Mouse (Mus musculus) gastrocnemius, postnatal 4 days (tissue): ENCODE results near the gene Wdr19. TPM values are rescaled to one million over a fixed set of nuclear protein-coding genes. Genes with fewer than 3 reads are reported as not detected.
A peak's percentile ranks its signal among the peaks of the same experiment; 100 is the strongest.

ENCODE experiments used
- DNase-seq, 2 experiments: peaks; one replicate each; pipeline ENCODE4 v3.0.0; 2021 to 2022; ENCODE audit warnings: low spot score in 2 of 2, mixed read lengths in 2 of 2
- long read RNA-seq, 2 experiments: library from polyadenylated mRNA; stranded (forward); transcript quantifications; one replicate each; pipeline ENCODE4 v2.0.0; 2021
- total RNA-seq, 2 experiments: library from RNA; stranded (reverse); gene quantifications; 2 replicates each; pipeline ENCODE4 v1.2.3; 2021

The Wdr19 gene
- total RNA-seq, result 1 to 10 TPM; 4.0 to 5.8 TPM
- long read RNA-seq, experiment 1, partial matches to known transcripts, result 0 of 2 reads
- long read RNA-seq, experiment 1, other reads (novel, unspliced or antisense), result 2 of 2 reads
- long read RNA-seq, experiment 2, full-length matches to known transcripts, result 4 of 8 reads
- long read RNA-seq, experiment 2, partial matches to known transcripts, result 2 of 8 reads
- long read RNA-seq, experiment 2, other reads (novel, unspliced or antisense), result 2 of 8 reads

DNA sequence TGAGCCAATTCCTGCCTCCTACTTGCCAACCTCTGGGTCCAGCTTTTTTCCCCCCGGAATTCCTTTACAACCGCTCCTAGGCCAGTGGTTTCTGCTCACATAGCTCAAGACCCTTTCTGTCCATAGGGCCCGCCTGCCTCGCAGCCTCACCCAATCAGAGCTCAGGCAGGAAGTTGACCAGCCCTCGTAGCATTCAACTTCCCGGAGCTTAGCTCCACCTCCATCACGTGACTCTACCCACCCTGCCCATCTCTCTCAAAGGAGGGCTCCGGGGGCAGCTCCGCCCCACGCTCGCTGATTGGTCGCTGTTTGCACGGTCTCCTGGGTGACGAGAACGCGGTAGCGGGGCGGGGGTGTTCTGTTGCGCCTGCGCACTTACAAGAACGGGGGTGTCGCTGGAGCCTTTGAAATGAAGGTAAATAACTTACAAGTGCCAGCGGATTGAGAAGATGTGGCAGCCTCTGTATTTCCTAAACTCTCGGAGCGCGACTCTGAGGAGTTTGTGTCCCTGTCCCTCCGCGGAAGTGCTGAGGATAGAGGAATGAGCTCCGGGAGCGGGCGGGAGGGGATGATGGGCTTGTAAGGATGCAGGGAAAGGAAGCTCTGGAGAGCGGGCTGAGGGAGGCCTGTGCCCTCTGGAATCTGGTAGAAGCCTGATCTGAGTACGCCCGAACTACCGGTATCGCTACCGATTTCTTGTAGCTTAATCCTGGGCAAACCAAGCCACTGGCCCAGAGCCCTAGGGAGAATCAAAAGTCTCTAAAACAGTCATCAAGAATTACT is at the start of gene Wdr19:
TSS of gene Wdr19 (plus strand) at position 351 of the 783 bp plus-strand sequence.
- DNase-seq, result peak; percentile 95 to 98

DNA sequence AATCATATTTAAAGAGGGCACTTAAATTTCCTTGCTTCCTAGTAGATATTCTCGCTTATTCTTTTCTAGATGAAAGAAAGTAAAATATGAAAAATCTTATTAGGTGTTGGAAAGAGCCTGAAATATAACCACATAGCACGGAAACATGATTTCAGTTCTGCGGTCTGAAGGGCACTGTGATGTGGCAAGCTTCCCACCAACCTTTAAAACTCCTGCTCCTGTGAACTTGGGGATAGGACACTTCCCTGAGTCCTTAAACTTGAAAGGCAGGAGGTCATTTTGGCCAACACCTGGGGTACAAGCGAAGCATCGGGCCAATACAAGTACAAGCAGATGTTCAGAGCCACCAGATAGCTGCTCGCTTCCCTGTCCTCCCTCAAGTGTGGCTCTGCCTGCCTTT is 49.8 kb upstream of the Wdr19 start:
- DNase-seq, result no peak

GRCm38 (mm10) chr5:65150376-65150955 is 49.0 kb upstream of the Wdr19 start:
- no peak for DNase-seq

GRCm38 (mm10) chr5:65151276-65151675 is 48.2 kb upstream of the Wdr19 start:
- no peak for DNase-seq

DNA sequence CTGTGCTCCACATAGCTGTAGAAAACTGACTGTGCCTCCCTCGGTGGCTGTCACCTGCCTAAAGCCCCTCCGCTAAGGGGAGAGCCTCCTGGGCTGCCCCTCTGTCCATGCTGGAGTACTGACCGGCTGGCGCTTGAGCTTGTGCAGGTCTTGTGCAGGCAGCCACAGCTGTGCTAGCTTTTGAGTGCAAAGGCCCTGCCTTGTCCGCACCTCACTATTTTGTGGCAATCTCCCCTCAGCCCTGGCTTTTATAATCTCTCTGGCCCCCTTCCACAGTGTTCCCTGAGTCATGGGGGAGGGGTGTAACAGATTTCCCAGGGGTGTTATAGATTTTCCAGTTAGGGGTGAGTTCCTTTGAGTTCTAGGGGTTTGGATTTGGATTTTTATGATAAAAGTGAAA is 47.7 kb upstream of the Wdr19 start:
- no peak for DNase-seq

DNA sequence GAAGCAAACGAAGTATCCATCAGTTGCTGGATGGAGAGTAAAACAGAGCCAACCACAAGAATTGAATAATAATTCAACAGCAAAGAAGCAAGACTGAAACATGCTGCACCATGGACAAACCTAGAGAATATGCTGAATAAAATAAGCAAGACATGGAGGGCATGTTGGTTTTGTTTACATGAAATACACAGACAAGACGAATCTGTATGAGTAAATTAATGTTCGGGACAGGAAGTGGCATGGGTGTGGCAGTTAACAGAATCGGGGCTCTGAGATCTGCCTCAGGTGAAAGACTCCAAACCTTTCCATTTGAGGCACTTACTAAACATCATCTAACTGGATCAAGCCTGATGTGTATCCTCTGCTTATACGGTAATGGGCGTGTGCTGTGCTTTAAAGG is 45.2 kb upstream of the Wdr19 start:
- no peak for DNase-seq

- DNase-seq, result peak in 1 of 2 experiments; percentile 18
These were observed 42.6 kb upstream of the Wdr19 start for GRCm38 (mm10) chr5:65156853-65157252.

GRCm38 (mm10) chr5:65157412-65158381 is 41.8 kb upstream of the Wdr19 start:
- peak in 1 of 2 experiments; percentile 37 for DNase-seq

DNA sequence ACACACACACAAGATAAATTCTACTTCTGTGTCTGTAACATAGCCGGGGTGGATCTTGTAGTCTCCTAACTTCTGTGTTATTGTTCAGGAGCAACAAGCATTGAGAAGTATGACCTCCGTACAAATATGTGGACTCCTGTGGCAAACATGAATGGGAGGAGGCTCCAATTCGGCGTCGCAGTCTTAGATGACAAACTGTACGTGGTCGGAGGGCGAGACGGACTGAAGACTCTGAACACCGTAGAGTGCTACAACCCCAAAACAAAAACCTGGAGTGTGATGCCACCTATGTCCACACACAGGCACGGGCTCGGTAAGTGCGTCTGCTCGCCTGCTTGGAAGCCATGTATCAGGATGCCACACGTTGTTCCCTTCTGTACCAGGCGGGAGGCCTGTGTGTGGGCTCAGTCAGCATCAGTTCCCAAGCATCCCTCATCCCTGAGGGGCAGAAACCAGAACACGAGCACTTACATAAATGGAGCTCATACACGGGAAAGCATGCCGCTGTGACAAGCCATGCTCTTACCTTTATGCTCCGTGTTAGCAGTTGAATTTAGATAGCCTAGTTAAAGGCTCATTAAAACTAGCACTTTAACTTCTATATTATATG is 40.7 kb upstream of the Wdr19 start:
- no peak for DNase-seq

DNA sequence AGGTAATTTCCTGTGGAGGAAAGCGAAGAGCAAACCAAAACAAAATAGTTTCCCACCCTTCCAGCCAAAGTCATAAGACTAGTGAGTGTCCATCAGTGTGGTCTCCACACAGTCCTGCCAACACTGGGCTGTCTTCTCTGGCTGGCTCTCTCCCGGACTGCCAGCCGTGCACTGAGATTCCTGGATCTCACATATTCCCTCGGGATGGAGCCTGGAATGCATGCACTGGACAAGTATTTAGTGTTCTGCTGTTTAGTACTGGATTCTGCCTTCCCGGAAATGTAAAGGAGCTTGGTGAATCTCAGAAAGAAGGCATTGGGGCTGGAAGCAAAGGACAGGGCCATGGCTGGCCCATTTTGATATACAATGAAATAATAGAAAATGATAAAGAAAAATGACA is 36.5 kb upstream of the Wdr19 start:
- peak in 1 of 2 experiments; percentile 43 for DNase-seq

GRCm38 (mm10) chr5:65163489-65164092 is 35.9 kb upstream of the Wdr19 start:
- DNase-seq, result no peak

DNA sequence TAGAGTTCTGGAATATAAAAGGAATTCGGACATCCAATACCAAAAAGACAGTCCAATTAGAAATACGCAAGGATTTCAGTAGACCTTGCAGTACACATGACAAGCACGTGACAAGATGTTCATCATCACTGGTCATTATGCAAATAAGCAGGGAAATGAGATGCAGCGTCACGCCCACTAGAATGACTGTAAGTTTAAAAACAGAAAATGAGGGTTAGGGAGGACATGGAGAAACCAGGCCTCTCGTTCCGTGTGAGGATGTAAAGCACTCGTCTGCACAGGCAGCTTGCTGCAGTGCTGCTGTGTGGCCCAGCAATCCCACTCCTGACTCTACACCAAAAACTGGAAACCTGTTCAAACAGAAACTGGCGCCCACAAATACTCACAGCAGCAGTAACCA is 29.3 kb upstream of the Wdr19 start:
- DNase-seq, result no peak

- DNase-seq, result no peak
These were observed 24.2 kb upstream of the Wdr19 start for GRCm38 (mm10) chr5:65175035-65175917.

DNA sequence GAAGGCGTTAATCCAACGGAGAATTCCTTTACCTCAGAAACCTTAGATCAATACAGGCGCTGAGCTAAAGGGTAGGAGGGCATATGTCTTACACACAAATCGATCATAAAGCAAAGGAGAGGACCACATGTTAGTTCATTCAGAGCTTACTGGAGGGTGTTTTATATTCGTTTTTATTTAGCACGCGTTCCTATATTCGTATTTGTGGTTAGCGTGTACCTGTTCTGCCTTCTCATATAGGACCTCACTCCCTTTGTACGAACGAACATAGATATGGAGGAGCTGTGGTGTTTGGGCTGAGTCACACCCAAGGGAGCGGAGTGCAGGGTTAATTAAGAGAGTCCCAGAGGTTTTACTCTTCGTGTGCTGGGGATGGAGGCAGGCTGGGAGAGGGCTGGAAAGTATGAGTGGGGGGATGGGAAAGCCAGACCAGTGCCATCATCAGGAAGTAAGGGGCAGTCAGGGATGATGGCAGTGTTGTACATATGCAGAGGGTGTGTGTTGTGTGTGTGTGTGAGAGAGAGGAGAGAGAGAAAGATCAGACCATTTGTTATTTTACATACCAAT is 23.5 kb upstream of the Wdr19 start:
- DNase-seq, result no peak

DNA sequence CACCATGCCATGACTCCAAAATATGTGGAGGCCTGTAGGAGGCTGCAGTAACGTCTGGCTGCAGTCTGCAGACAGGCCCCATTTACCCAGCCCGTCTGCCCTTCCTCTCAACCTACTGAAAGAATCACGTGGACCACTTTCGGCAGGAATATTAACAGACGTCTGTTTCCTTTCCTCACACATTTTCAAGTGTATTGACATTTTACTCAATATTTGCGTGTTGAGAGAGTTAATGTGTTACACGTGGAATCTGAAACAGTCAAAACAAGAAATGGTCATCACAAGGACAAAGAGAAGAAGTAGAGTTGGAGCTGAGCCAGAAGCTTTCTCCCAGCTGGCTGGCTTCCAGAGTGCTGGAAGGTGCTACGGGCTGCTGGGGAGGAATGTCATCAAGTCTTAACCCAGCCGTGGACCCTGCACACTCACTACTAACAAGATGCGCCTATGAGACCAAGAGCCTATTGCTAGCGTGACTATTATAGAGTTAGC is 22.4 kb upstream of the Wdr19 start:
- no peak for DNase-seq

- DNase-seq, result no peak
These were observed 21.0 kb upstream of the Wdr19 start for GRCm38 (mm10) chr5:65178477-65178876.

- DNase-seq, result no peak
These were observed 18.2 kb upstream of the Wdr19 start for GRCm38 (mm10) chr5:65181160-65181793.

DNA sequence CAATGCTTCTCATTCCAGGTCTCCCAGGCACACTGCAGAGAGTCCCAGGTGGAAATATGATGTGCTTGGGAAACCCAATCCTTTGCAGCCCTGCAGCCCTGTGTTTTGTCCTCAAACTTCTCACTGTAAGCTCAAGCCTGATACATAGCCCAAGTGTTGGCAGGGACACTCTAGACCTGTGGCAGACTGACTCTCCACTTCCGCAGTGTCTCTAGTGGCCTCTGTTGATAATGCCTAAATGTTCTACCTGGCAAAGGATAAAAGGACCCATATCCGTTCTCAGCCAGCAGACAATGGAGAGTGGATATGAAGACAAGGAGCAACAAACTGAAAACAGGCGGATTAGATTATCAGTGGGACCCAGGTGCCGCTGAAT is 17.7 kb upstream of the Wdr19 start:
- no peak for DNase-seq
